ENCODE assay signal across 20 mouse cellular contexts in genomic region chr4:62526256-62526655, GRCm38 (mm10). TPM values are rescaled to one million over a fixed set of nuclear protein-coding genes. Genes with fewer than 3 reads are reported as not detected.
A peak's percentile ranks its signal among the peaks of the same experiment; 100 is the strongest.
DNase-seq lines count a peak whose midpoint lies in the region; TF ChIP-seq lines count a peak whose summit lies in the region.
"Had no signal": no experiment of that assay in that cellular context is flagged by ENCODE, and none has a peak within 500 bp of the region (broad histone marks: within the 10 kb centered on the region; RNA-seq: fewer than 3 reads in every experiment).

No protein-coding gene starts in this region.

- TF ChIP-seq POLR2A in testis, adult 2 months (IDR thresholded peaks at IDR 0.05; ENCODE audit: control insufficient read depth, low read depth, low read length) = no peak

- DNase-seq in cerebellum, adult 9-11 months = peak; percentile 10
- DNase-seq in cerebellum, postnatal 4 days (ENCODE audit: low spot score in 2 of 2) = no peak
- DNase-seq in kidney, adult 9 months = peak; percentile 21
- DNase-seq in kidney, postnatal 10 days = no peak
- no peak for DNase-seq in testis, postnatal 10 days (ENCODE audit: low spot score)
- DNase-seq in right cerebral cortex, adult 18-20 months = no peak
- DNase-seq: adrenal gland, adult 8-10 months; adrenal gland, postnatal 14 days; adrenal gland, postnatal 36 days; cerebellum, adult 11-12 months; cerebellum, adult 8-10 months; cerebellum, postnatal 14 days; cerebellum, postnatal 36 days; forebrain, postnatal 0 days had no signal

- peak overlapping the region; percentile 30; the same call in 1 of the 2 replicates for H3K4me3 ChIP-seq in testis, adult 2 months (ENCODE audit: control insufficient read depth, low read depth, low read length)

- no peak overlapping the region for H3K27ac ChIP-seq in testis, adult 2 months (ENCODE audit: control insufficient read depth, insufficient read depth, low read depth, low read length)
- H3K27ac ChIP-seq: embryonic facial prominence, embryonic 10.5 days; embryonic facial prominence, embryonic 12.5 days; forebrain, embryonic 13.5 days; forebrain, embryonic 15.5 days had no signal

- H3K27me3 ChIP-seq in testis, adult 2 months (ENCODE audit: control insufficient read depth, insufficient read depth, low read length) = no peaks in the 10 kb centered on the region
- H3K27me3 ChIP-seq: embryonic facial prominence, embryonic 12.5 days; forebrain, embryonic 13.5 days; forebrain, embryonic 15.5 days; Patski had no signal

- TF ChIP-seq CTCF in testis, adult 2 months (IDR thresholded peaks at IDR 0.05; ENCODE audit: control insufficient read depth, insufficient read depth, insufficient replicate concordance, low read depth, low read length) = no peak

- H3K36me3 ChIP-seq in testis, adult 2 months (ENCODE audit: control insufficient read depth, insufficient read depth, low read length) = no peaks in the 10 kb centered on the region

- H3K4me1 ChIP-seq in testis, adult 2 months (ENCODE audit: control insufficient read depth, insufficient read depth, low read length) = peaks cover 4% of the 10 kb centered on the region

RNA-seq across cellular contexts. Expression of gene 4933430I17Rik, which starts 1.1 kb away (rescaled TPM):
- polyA plus RNA-seq in testis, adult 2 months (2012; rRNA removed) = 9.8 and 10.4 TPM in 2 replicates

RNA-seq across cellular contexts. Expression of gene Pole3, which starts 1.4 kb away (rescaled TPM):
- polyA plus RNA-seq in testis, adult 2 months (2012; rRNA removed) = 44.8 and 47.1 TPM in 2 replicates

RNA-seq across cellular contexts. Expression of gene Alad, which starts 6.5 kb away (rescaled TPM):
- polyA plus RNA-seq in testis, adult 2 months (2012; rRNA removed) = 57.5 and 64.0 TPM in 2 replicates

RNA-seq across cellular contexts. Expression of gene Hdhd3, which starts 23.0 kb away (rescaled TPM):
- 5.9 and 7.0 TPM in 2 replicates for polyA plus RNA-seq in testis, adult 2 months (2012; rRNA removed)

RNA-seq across cellular contexts. Expression of gene Rgs3, which starts 33.4 kb away (rescaled TPM):
- 65.5 and 75.4 TPM in 2 replicates for polyA plus RNA-seq in testis, adult 2 months (2012; rRNA removed)

Comparison
In these comparisons a context has a peak if more than half of its experiments do, and no peak if none do; other contexts are left out.
1. DNase-seq: peak in cerebellum, adult 9-11 months (single experiment) and kidney, adult 9 months (single experiment); none in cerebellum, postnatal 4 days (0 of 2), kidney, postnatal 10 days (single experiment), testis, postnatal 10 days (single experiment) and right cerebral cortex, adult 18-20 months (single experiment).